Mouse (Mus musculus) layer of hippocampus, adult 8-10 months (tissue): ENCODE measurements around the gene Glrx. TPM values are rescaled to one million over a fixed set of nuclear protein-coding genes. Genes with fewer than 3 reads are reported as not detected.
"Not testable (repeated sequence)": the region's sequence is repeated elsewhere in the genome, so short reads cannot be mapped to it uniquely, and the experiment has no call there.

ENCODE experiments used
- DNase-seq, 2 experiments: peaks; one replicate each; pipeline ENCODE4 v3.0.0; 2022; ENCODE audit warnings: low spot score in 2 of 2
- total RNA-seq, 4 experiments: library from RNA; stranded (reverse); gene quantifications; 2 replicates each; pipeline ENCODE4 v1.2.4; 2022

Gene Glrx
- total RNA-seq: 10 to 100 TPM; 46.3 to 54.2 (median 48.7) TPM

DNA sequence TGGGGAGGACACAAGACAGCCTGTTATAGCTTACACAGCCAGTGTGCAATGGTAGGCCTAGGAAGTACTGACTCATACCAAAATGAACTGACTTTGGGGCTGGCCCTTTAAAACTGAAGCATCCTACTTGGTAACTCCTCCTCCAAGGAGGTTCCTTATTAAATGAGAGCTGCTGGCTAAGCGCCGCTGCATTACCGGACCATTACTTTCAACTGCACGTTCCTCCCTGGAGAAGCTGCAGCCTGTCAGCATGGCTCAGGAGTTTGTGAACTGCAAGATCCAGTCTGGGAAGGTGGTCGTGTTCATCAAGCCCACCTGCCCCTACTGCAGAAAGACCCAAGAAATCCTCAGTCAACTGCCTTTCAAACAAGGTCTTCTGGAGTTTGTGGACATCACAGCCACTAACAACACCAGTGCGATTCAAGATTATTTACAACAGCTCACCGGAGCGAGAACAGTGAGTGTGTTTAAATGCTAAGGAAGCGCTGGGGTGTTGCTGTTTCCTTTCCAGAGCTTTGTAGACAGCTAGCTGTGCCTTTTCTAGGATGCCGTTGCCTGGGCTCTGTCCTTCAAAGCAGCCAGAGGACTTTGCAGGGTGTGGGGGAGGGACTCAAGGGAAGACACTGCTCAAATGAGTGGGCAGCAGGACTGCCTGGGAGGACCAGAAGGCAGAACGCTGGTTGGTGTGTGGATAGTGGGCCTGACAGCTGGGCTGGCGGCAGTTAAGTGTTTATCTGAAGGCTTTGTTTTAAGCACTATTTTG is at the start of gene Glrx:
TSS of gene Glrx (plus strand) at position 150 of the 763 bp plus-strand sequence.
- peak; percentile 74 to 84 for DNase-seq

DNA sequence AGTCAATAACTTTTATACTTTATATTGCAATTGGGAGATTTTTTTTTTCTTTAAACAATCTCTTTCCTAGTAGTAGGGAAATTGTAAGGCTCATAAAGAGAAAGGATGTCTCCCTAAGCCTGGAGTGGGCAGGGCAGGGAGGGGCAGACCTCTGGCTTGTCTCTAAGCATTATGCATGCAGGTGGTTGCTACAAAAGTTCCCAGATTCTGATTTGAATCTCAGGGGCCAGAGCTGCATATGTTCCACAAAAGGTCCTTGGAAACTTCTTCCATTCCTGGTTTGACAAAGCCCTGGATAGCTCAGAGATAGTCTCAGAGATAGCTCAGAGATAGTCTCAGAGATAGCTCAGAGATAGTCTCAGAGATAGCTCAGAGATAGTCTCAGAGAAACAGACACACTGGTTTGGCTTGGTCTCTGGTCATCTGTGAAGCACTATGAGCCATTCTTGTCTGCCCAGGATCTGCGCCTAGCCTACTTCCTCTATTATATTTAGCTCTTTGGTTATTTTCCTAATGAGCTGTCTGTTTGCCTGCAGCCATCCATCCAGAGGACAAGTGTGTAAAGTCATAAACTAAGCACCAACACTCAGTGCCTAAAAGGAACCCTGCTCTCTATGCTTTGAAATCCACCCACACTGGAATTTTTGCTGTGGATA is 49.0 kb upstream of the Glrx start:
- DNase-seq: no peak

DNA sequence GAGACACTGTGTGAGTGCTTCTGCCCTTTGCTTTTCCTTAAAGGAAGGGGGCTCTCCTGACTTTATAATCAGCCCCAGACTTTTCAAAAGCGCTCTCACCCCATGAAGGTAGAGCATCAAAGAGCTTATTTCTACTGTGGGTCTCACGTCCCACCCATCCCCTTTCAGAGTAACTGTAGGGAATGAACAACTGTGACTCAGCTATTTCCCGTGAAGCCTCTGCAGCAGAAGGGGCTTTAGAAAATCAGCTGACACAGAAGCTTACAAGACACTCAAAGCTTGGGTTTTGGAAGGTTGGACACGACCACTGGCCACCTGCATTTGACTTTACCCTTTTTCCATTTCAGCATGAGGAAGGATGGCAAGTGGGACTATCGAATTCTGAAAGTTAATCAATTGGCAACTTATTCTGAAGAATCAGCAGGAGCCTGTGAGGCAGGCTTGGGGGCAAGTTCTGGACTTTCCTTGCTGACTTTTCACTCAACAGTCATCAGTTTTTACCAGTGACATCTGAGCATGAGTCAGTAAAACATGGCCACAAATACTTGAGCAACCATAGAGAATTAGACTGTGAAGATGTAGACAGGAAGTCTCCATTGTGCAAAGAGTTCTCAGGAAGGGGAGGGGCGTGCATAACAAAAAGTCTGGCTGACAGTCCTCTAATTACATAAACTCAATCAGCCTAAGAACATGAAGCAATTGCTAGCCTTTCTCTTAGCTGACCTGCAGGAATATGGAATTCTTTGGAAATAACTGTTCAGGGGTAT is 45.6 kb upstream of the Glrx start:
- no peak for DNase-seq

DNA sequence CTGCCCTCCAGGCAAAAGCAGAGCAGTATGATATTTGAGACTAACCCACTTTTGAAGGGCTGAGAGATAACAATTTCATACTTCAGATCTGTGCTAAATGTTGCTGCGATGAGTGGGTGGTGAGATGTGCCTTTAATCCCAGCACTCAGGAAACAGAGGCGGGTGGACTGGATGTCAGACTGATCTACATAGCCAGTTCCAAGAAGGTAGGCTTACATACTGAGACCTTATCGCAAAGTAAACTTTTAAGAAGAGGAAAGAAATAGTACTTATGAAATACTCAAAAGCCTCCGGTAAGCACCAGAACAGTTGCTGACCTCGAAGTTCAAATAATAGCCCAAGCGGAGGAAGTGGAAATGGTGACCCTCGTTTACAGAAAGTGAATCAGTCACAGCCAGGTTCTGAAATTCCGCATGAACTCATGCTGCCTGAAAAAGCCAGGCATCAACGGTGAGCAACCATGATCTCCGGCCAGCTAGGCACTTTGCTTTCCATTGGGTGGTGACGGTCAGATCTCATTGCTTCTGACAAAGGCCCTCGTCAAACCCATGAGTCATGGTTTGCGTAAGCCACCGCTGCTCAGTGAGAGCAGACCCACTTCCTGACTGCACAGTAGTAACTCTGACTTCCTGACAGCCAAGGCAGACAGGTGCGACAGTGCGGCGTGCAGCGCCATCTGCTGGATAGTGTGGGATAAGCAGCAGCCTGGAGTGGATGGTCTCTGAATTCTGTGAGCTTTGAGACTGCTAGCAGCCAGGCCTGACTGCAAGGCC is 42.1 kb upstream of the Glrx start:
- peak; percentile 87 to 96 for DNase-seq

DNA sequence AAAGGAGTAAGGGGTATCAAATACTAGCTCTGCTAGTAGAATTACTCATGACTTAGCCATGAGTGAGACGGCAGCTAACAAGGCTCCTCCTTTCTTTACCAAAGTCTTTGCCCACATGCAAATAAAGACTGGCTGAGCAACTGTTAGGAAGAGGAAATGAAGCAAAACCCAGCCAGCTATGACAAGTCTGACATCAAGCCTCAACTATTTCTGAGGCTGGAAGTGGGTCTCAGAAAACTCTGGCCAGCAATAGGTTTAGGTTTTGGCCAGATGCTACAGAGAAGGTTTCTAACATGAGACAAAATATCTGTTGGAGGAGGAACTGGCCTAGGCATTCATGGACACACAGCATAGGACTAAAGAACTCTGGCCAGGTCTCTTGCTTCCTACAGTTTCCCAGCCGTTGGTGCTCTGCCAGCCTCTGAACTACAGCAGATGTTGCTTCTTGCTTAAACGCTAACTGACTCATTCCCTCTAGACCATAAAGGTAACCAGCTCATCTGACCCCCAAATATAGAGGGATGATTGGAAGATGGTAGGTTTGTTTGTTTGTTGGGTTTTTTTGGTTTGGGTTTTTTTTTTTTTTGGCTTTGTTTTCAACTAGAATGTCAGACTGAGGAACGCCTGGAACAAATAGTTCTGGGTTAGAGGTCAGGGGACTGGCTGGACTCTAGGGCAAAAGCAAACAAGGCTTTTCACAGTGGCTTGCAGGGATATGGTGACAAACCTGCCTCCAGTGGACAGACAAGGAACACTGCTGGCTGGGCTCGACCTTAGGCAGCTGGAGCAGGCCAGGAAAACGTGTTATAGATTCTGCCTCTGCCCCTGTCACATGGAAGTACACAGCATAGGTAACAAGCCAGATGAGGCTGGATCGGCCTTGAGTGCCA is 41.0 kb upstream of the Glrx start:
- DNase-seq: no peak

DNA sequence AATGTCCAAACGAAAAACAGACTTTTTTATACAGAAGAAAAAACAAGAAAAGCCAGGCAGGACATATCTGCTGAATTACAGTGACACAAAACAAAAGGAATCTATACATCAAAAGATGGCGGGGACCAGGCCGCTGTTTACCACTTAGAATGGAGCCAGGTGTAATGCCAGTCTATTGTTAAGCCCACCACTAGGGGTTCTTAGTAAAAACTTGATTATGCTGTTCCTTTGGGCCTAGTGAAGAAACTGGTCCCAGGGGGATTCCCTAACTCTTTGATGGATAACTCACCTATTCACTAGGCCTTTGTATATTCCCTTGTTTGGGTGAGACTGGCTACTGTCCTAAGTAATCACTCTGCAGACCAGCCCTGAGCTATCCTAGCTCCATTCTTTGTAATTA is 40.2 kb upstream of the Glrx start:
- no peak for DNase-seq

DNA sequence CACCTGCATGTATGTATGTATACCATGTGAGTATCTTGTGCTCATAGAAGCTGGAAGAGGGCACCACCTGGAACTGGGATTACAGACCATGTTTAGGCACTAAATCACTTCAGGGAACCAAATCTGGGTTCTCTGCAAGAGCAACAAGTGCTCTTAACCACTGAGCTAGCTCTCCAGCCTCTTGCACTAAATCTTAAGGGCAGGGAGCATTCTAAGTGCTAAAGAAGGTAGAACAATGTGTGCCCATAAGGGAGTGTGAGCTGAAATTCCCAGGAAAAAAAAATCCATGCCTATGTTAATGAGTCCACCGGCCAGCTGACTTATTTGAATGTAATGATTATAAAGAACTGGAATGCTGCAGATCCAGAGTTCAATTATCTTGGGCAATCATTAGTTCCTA is 31.7 kb upstream of the Glrx start:
- no peak for DNase-seq

DNA sequence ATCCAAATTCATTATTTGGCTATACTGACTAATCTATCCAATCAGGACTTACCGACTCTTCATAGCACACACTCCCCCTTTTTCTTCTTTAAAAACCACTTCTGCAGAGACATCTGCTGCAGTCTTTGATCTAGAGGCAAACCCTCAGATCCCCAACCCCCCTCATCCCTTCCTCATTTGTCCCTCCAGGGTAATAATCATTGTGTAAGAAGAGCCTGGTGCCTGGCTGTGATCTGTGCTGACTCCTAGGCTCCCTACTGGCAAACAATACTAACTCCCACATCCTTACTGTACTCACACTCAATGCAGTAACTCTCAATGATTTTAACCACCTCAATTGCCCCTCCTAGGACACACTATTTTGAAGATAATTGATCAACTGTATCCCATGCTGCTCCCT is 29.7 kb upstream of the Glrx start:
- no peak for DNase-seq

DNA sequence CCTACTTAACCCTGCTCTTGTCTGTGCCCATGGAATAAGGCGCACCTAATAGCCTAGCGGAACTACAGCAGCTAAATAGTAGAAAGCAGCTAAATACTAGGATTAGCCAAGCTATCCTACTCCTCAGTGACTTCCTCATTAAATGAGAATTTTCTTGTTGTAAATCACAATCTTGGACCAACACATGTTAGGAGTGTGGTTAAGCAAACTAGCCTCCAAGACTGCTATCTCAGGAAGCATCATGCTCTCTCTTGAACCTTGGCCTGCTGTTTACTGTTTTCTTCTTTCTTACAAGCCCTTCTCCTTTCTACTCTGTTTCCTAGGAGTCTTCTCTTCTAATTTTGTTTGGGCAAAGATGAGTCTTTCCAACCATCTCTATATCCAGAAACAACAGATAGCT is 22.5 kb upstream of the Glrx start:
- no peak for DNase-seq

DNA sequence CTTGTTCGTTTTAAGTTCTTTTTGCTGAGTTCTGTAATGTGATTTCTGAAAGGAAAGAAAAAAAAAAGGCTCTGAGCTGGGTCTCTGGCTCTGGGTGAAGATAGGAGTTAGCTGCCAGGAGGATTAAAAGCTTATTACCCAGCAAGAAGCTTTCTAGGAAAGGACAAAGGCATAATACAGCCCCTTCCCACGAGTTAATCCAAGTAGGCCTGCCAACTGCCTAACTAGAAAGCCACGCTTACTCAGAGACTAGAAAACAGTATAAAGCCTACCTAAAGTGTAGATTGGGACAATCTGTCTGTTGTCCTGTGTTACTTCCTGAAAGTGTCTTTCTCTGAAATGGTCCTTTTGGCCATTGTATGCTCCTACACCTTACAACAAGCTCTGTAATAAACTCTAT is 21.2 kb upstream of the Glrx start:
- no peak for DNase-seq

DNA sequence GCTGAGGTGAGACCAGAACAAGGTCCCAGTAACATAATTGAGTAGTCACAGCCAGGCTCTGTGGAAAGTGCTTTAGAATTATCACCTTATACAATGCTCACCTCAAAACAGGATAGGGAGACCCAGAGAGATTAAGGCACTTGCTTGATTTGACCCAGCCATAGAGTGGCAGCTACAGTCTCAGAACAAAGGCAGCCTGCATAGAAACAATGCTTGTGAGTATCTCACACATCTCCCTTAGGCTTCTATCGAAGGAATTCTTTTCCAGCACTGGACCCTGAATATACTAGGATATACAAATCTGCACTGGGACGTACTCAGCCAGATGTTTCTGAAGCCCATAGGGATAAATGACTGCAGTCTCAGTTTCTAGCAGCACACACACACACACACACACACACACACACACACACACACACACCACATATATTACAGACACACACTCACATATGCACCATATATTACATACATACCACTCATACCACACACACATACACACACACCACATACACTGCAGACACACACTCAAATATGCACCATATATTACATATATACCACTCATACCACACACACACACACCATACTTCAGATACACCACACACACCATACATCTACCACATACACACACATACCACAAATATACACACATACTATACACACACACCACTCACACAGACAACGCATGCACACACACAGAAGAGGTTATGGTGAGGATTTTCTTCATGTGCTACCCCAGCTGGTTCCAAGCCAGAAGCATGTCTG is 20.5 kb upstream of the Glrx start:
- DNase-seq: no peak

DNA sequence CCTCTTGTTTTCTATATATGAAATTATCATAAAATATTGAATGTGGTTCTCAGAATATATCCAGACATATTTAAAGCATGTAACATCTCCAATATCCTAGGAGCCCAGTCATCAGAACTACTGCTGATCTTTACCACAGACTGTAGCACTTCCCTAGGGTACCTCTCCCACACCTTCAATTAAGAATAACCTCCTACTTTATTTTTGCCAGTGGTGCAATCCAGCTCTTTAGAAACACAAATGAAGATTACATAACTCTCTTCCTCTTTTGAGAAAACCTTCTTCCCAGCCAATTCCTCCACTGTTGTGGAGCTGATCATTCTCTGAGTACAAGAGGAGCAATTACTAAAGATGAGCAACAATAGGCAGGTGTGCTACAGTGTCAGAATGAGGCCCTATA is 19.8 kb upstream of the Glrx start:
- no peak for DNase-seq

DNA sequence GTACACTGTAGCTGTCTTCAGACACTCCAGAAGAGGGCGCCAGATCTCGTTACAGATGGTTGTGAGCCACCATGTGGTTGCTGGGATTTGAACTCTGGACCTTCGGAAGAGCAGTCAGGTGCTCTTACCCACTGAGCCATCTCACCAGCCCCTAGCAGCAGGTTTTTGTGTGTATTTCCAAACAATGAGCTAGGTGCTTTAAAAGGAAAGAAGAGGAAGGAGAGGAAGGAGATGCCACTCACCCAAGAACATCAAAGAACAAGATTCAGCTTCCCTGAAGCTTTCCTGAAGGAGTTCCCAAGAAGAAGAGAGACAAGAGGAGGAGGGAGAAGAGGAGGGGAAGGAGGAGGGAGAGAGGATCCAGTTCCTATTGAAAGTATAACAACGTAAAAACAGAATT is 17.3 kb upstream of the Glrx start:
- not testable (repeated sequence) for DNase-seq

DNA sequence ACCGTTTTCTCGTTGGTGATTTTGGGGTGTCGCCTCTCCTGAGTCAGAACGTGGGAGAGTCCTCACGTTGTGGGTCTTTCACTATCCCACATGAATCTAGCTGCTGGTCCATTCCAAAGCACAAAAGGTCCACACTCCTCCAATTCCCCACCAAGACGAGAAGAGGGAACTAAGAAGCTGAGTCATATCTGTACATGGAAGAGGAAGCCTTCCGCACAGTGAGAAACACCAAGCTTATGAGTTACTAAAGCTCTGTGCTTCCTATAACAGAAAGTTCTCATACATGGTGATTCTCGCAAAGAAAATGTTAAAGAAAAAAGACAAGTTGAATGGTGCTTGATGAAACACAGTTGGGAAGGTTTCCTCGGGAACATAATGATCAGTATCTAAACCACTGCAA is 16.5 kb upstream of the Glrx start:
- no peak for DNase-seq

DNA sequence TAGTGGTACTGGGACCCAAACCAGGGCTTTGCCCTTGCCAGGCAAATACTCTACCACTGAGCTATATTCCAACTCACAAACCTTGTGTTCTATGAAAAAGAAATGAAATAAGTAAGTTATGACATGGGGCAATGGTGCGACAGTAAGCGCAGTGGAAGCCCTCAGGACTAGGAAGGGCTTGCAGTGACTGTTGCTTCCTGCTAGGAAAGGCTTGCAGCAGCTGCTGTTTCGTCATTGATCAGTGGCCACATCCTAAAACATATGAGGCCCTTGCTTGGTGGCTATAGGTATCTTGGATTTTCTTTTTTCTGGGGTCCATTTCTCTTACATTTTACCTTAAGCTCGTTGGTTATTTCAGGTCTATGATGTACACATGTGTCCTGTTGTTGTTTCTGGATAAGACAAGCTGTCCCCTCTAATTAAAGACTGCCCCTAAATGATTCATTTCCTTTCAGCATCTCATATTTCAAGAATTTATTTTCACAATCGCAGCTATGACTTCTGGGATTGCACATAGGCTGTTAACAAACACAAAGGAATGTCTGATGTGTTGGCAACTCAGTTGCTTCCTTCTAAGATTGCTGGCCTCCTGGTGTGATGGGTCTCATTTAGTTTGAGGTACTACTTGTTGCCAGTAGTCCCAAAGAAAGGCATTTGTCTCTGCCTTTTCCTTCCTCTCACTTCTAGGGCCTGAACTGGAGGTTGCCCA is 14.9 kb upstream of the Glrx start:
- no peak for DNase-seq

DNA sequence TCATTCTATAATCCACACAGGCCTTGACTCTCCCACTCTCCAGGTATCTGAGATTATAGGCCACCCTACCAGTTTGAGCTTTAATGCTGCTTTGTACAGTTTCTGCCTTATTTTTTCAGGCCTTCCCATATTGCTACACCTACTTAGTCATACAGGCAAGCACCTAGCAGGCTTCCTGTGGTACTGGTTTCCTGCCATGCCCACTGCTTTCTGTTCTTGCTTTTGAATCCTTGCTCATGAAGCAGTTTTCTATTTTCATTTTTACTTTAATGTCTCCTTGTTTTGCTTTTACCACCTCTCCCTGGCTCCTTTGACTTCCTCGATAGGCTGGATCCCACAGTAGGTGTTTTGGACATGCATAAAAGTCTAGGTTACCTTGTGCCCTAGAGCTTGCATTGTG is 14.3 kb upstream of the Glrx start:
- no peak for DNase-seq

DNA sequence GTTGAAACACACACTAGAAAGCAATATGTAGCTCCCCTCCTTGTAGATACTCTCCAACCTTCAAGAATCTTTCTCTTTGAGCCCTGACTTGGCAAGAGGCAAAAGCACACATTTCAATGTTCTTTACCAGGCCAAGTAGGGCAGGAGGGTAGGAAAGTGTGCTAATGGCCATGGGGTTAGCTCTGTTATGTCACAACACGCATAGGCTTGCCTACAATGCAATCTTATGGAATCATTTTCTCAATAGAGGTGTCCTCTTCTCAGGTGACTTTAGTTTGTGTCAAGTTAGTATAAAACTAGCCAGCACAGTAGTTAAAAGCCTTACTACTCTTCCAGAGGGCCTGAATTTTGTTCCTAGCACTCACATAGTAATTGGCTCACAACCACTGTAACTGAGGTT is 9.0 kb upstream of the Glrx start:
- no peak for DNase-seq

DNA sequence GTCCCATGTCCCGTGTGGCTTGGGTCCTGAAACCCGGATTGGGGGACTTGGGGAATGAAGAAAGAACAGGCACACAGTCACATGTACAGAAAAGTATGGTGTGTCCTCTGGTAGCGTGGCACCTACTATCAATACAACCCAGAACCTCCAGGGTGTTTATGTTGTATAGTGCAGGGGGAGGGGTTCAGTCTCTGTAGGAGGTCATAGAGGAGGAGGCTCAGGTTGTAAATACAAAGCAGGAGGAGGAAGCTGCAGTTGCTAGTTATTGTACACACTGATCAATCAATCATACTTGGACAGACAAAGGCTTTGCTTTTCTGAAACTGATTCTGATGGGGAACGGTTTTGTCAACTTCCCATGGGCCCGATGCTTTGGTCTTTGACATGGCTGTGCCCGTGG is 8.0 kb upstream of the Glrx start:
- no peak for DNase-seq

DNA sequence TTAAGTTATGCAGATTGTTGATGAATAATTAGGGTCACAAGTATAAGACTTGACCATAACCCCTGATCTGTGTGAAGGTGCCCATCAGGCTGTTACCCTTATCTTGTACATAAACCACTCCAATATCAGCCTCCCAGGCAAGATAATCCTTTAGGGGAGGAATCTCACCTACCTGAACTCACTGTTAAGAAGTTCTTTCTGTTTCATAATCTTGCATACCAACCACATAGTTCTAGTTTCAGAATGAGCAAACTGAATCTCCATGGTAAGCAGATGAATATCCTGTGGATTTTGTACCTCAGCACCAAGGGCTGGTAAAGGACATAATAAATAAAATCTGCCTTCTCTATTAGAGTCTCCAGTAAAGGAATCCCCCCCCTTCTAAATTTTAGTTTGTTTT is 7.0 kb upstream of the Glrx start:
- DNase-seq: no peak
